Mouse (Mus musculus): Measurements from ENCODE around the gene Vip. TPM values are rescaled to one million over a fixed set of nuclear protein-coding genes. Genes with fewer than 3 reads are reported as not detected.

Gene Vip
- 10 to 100 TPM; 22.7 to 23.5 TPM for total RNA-seq (2021)

- no peak for DNase-seq (ENCODE audit: extremely low spot score in 1 of 2, low spot score in 2 of 2)
- intact Hi-C loops (cut with DNase I): loop anchor here (2.0 kb wide), 1 partner anchor 148 kb away; no protein-coding TSS in a partner anchor
These were observed at the start of gene Vip for GRCm38 (mm10) chr10:5639112-5639511. Vip (plus strand) TSS chr10:5639218.

GRCm38 (mm10) chr10:5591061-5591460 lies 48.0 kb upstream of the Vip start:
- no peak for DNase-seq (ENCODE audit: extremely low spot score in 1 of 2, low spot score in 2 of 2)
- intact Hi-C loops (cut with DNase I): no loop called here

- intact Hi-C loops (cut with DNase I): no loop called here
- no peak for DNase-seq (ENCODE audit: extremely low spot score in 1 of 2, low spot score in 2 of 2)
These were observed 47.0 kb upstream of the Vip start for GRCm38 (mm10) chr10:5591996-5592395.

GRCm38 (mm10) chr10:5593464-5593863 lies 45.6 kb upstream of the Vip start, which contains the start of gene Myct1:
Myct1 (plus strand) TSS chr10:5593775.
- intact Hi-C loops (cut with DNase I): no loop called here
- DNase-seq (ENCODE audit: extremely low spot score in 1 of 2, low spot score in 2 of 2): no peak

GRCm38 (mm10) chr10:5594457-5594856 lies 44.6 kb upstream of the Vip start:
- DNase-seq (ENCODE audit: extremely low spot score in 1 of 2, low spot score in 2 of 2): no peak
- intact Hi-C loops (cut with DNase I): no loop called here

- intact Hi-C loops (cut with DNase I): loop anchor here (5.0 kb wide), 1 partner anchor 36 kb away; no protein-coding TSS in a partner anchor
- DNase-seq (ENCODE audit: extremely low spot score in 1 of 2, low spot score in 2 of 2): no peak
These were observed 42.5 kb upstream of the Vip start for GRCm38 (mm10) chr10:5596559-5596958.

GRCm38 (mm10) chr10:5600123-5600522 lies 38.9 kb upstream of the Vip start:
- peak; percentile 48 to 75 for DNase-seq (ENCODE audit: extremely low spot score in 1 of 2, low spot score in 2 of 2)

GRCm38 (mm10) chr10:5603512-5603911 lies 35.5 kb upstream of the Vip start:
- intact Hi-C loops (cut with DNase I): loop anchor here (2.0 kb wide), 1 partner anchor 185 kb away; no protein-coding TSS in a partner anchor

More at GRCm38 (mm10) chr10:5600123-5600522, 38.9 kb upstream of the Vip start:
- intact Hi-C loops (cut with DNase I): no loop called here

GRCm38 (mm10) chr10:5604371-5604770 lies 34.6 kb upstream of the Vip start:
- DNase-seq (ENCODE audit: extremely low spot score in 1 of 2, low spot score in 2 of 2): no peak
- intact Hi-C loops (cut with DNase I): no loop called here

More at GRCm38 (mm10) chr10:5603512-5603911, 35.5 kb upstream of the Vip start:
- no peak for DNase-seq (ENCODE audit: extremely low spot score in 1 of 2, low spot score in 2 of 2)

GRCm38 (mm10) chr10:5608874-5609273 lies 30.1 kb upstream of the Vip start:
- DNase-seq (ENCODE audit: extremely low spot score in 1 of 2, low spot score in 2 of 2): no peak
- intact Hi-C loops (cut with DNase I): no loop called here

GRCm38 (mm10) chr10:5615186-5616040 lies 23.6 kb upstream of the Vip start:
- intact Hi-C loops (cut with DNase I): no loop called here
- DNase-seq (ENCODE audit: extremely low spot score in 1 of 2, low spot score in 2 of 2): no peak

- DNase-seq (ENCODE audit: extremely low spot score in 1 of 2, low spot score in 2 of 2): no peak
- intact Hi-C loops (cut with DNase I): no loop called here
These were observed 12.8 kb upstream of the Vip start for GRCm38 (mm10) chr10:5626268-5626667.

- intact Hi-C loops (cut with DNase I): loop anchor here (5.0 kb wide), 1 partner anchor 36 kb away; no protein-coding TSS in a partner anchor
These were observed 5.3 kb upstream of the Vip start for GRCm38 (mm10) chr10:5633672-5634200.

GRCm38 (mm10) chr10:5634336-5634735 lies 4.7 kb upstream of the Vip start:
- DNase-seq (ENCODE audit: extremely low spot score in 1 of 2, low spot score in 2 of 2): peak; percentile 33 to 34
- intact Hi-C loops (cut with DNase I): loop anchor here (5.0 kb wide), 1 partner anchor 37 kb away; no protein-coding TSS in a partner anchor

More at GRCm38 (mm10) chr10:5633672-5634200, 5.3 kb upstream of the Vip start:
- DNase-seq (ENCODE audit: extremely low spot score in 1 of 2, low spot score in 2 of 2): no peak

- intact Hi-C loops (cut with DNase I): no loop called here
- DNase-seq (ENCODE audit: extremely low spot score in 1 of 2, low spot score in 2 of 2): no peak
These were observed 1.7 kb upstream of the Vip start for GRCm38 (mm10) chr10:5637322-5637721.

- intact Hi-C loops (cut with DNase I): no loop called here
- DNase-seq (ENCODE audit: extremely low spot score in 1 of 2, low spot score in 2 of 2): no peak
These were observed 42.3 kb downstream of the Vip start for GRCm38 (mm10) chr10:5681275-5681674.

- intact Hi-C loops (cut with DNase I): no loop called here
- DNase-seq (ENCODE audit: extremely low spot score in 1 of 2, low spot score in 2 of 2): no peak
These were observed 46.6 kb downstream of the Vip start for GRCm38 (mm10) chr10:5685608-5686007.

GRCm38 (mm10) chr10:5694351-5694750 lies 55.3 kb downstream of the Vip start:
- DNase-seq (ENCODE audit: extremely low spot score in 1 of 2, low spot score in 2 of 2): no peak
- intact Hi-C loops (cut with DNase I): loop anchor here (5.0 kb wide), 1 partner anchor 47 kb away; no protein-coding TSS in a partner anchor

Measured in left cerebral cortex, postnatal 10 days (tissue).